Mouse (Mus musculus): Measurements from ENCODE around the gene Vps52.

Gene Vps52

GRCm38 (mm10) chr17:33959135-33959534 lies 3.5 kb downstream of the Vps52 start:
- in situ Hi-C loops (cut with MboI, MseI), result loop anchor here (5.0 kb wide), 1 partner anchor 63 kb away; the partner anchor contains the start of gene Ring1

DNA sequence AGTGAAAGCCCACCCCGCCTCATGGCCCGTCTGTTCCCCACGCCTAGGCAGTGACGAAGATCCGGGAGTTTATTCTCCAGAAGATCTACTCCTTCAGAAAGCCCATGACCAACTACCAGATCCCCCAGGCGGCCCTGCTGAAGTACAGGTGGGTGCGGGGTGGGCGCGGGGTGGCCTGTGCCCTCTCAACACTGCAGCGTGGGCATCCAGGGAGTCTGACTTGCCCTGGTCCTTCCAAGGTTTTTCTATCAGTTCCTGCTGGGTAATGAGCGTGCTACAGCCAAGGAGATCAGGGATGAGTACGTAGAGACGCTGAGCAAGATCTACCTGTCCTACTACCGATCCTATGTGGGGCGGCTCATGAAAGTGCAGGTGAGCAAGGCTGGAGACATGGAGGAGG lies 4.3 kb downstream of the Vps52 start:
- in situ Hi-C loops (cut with MboI, MseI), result loop anchor here (5.0 kb wide), 1 partner anchor 62 kb away; the partner anchor contains the start of gene Ring1

DNA sequence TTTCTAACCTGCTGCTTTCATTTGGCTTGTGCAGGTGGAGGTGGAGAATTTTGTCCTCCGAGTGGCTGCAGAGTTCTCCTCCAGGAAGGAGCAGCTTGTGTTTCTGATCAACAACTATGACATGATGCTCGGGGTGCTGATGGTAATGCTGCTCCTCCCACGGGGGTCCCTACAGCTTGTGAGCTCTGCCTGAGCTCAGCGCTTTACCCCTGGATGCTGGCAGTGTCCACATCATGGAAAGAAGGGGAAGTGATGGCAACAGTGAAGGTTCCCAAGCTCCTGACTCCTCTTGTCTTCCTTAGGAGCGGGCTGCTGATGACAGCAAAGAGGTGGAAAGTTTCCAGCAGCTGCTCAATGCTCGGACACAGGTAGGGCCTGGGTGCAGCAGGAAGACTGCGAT lies 7.3 kb downstream of the Vps52 start:
- in situ Hi-C loops (cut with MboI, MseI), result no loop called here

- in situ Hi-C loops (cut with MboI, MseI), result no loop called here
Measured at GRCm38 (mm10) chr17:33965082-33965845, 9.7 kb downstream of the Vps52 start.

GRCm38 (mm10) chr17:33965846-33966550 lies 10.4 kb downstream of the Vps52 start:
- in situ Hi-C loops (cut with MboI, MseI), result no loop called here

GRCm38 (mm10) chr17:33968489-33968888 lies 12.9 kb downstream of the Vps52 start:
- in situ Hi-C loops (cut with MboI, MseI), result no loop called here

GRCm38 (mm10) chr17:33968927-33969326 lies 13.3 kb downstream of the Vps52 start:
- in situ Hi-C loops (cut with MboI, MseI), result no loop called here

GRCm38 (mm10) chr17:33969394-33969793 lies 13.8 kb downstream of the Vps52 start:
- in situ Hi-C loops (cut with MboI, MseI), result no loop called here

- in situ Hi-C loops (cut with MboI, MseI), result no loop called here
Measured at GRCm38 (mm10) chr17:33972691-33973090, 17.1 kb downstream of the Vps52 start.

DNA sequence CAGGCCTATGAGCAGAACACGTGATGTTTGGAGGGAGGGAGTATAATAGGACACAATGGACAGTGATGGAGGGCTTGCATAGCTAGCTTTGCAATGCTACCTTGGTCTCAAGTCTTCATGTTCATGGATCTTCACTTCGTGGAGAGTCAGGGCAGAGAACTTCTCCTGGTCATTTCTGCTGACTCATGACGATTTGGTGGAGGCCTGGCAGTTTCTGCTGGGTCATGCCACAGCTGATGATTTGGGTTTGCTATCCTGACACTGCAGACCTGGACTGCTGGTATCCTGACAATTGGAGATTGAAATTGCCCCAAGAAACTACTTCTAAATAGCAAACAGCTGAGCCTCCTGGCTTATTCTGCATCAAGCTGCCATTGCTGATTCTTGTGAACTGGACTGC lies 18.0 kb downstream of the Vps52 start:
- in situ Hi-C loops (cut with MboI, MseI), result no loop called here

DNA sequence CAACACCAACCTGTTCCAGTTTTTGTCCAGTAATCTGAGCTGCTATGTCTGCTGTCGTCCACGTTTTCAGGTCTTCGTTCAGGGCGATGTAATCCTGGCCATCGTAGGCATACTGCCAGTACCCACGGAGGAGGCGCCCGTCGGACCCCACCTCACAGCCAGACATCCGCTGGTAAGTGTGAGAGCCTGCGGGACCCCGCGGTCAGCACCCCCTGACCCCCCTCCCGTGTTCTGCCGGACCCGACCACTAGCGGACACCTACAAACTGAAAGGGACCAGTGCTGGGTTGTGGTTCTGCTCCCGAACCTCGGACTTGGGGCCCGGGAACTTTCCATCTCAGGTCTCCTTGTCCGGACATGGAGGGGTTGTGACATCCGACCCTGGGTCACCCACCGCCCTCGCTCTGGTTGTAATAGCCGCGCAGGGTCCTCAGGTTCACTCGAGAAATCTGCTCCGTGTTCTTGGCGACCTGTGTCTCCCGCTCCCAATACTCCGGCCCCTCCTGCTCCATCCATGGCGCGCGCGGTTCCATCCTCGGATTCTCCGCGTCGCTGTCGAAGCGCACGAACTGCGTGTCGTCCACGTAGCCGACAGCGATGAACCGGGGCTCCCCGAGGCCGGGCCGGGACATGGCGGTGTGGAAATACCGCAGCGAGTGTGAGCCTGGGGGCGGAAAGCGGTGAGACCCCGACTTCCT lies 22.4 kb downstream of the Vps52 start:
- in situ Hi-C loops (cut with MboI, MseI), result loop anchor here (25.0 kb wide), 1 partner anchor 1409 kb away; the partner anchor contains the start of gene H2-Q4

DNA sequence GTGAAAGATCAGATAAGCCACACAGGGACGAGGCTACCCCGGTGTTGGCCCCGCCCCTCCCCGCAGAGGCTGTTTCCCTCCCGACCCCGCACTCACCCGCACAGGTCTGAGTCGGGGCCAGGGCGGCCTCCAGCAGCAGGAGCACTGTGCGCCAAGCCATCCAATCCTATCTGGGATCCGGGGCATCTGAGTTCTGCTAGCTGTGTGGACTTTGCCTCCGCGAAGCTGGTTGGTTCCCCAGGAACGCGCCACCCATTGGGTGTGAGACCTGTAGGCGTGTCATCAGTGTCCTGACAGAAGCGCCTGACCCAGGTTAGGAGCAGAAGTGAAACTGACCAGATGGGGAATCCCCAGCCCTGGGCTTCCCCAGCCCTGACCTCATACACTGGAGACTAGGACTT lies 23.0 kb downstream of the Vps52 start:
- in situ Hi-C loops (cut with MboI, MseI), result loop anchor here (25.0 kb wide), 1 partner anchor 1409 kb away; the partner anchor contains the start of gene H2-Q4

- in situ Hi-C loops (cut with MboI, MseI), result loop anchor here (25.0 kb wide), 1 partner anchor 1408 kb away; the partner anchor contains the start of gene H2-Q4
Measured at GRCm38 (mm10) chr17:33979512-33980050, 24.0 kb downstream of the Vps52 start.

GRCm38 (mm10) chr17:33980181-33981035 lies 24.8 kb downstream of the Vps52 start:
- in situ Hi-C loops (cut with MboI, MseI), result loop anchor here (25.0 kb wide), 1 partner anchor 1407 kb away; the partner anchor contains the start of gene H2-Q4

- in situ Hi-C loops (cut with MboI, MseI), result loop anchor here (25.0 kb wide), 1 partner anchor 1406 kb away; the partner anchor contains the start of gene H2-Q4
Measured at GRCm38 (mm10) chr17:33981192-33981909, 25.7 kb downstream of the Vps52 start.

GRCm38 (mm10) chr17:33982136-33982535 lies 26.5 kb downstream of the Vps52 start:
- in situ Hi-C loops (cut with MboI, MseI), result loop anchor here (25.0 kb wide), 1 partner anchor 1405 kb away; the partner anchor contains the start of gene H2-Q4

DNA sequence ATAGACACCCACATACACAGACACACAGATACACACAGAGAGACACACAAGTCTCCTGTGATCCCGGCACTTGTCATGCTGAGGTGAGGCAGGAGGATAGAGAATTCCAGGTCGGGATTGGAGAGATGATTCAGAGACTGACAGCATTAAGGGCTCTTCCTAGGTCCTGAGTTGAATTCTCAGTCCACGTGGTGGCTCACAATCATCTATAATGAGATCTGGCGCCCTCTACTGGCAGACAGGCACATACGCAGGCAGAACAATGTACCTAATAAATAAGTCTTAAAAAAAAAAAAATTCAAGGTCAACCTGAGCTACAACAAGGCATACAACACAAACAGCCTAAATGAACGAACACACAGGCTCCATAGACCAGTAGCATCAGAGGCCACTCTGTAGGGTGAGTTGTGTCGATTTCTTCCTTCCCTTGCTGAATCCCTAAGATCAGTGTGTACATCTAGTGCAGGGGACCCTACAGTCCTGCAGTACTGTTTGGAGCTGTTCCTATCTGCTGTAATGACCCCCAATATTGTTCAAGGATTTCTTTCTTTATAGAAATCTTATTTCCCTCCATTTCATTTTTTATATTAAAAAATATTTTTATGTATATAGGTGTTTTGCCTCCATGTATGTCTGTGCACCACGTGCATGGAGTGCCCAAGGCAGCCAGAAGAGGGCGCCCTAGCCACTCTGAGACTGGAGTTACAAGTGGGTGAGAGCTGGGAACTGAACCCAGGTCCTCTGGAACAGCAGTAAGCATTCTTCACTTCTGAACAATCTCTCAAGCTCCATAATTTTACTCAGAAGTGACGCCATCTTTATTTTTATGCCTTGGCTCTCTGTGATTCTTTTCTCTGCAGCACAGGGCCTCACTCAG lies 36.4 kb downstream of the Vps52 start:
- in situ Hi-C loops (cut with MboI, MseI), result loop anchor here (25.0 kb wide), 1 partner anchor 1395 kb away; the partner anchor contains the start of gene H2-Q4

GRCm38 (mm10) chr17:33994959-33995358 lies 39.3 kb downstream of the Vps52 start:
- in situ Hi-C loops (cut with MboI, MseI), result loop anchor here (5.0 to 25.0 kb wide), 2 partner anchors 43 to 1392 kb away; partner anchors contain the start of genes B3galt4 and H2-Q4

DNA sequence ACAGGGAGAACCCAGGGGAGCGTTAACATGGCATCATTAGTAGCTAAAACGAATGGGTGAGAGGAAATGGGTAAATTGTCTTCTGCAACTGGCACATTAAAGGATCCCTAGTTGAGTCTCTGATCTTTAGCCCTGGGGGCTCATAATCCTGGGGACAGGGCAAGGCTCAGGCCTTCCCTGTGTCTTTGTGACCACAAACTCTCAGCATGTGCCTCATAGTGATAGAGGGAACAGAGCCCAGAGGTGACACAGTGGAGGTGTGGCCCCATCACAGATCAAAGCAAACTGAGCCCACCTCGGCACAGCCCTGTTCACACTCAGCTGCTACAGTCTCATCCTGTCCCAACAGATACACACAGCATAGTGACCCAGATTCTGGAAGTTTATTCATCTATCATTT lies 40.0 kb downstream of the Vps52 start:
- in situ Hi-C loops (cut with MboI, MseI), result loop anchor here (5.0 to 25.0 kb wide), 2 partner anchors 43 to 1392 kb away; partner anchors contain the start of genes B3galt4 and H2-Q4

All from regulatory T cell (primary cell).